Mouse (Mus musculus) layer of hippocampus, adult 6 months (tissue): ENCODE data around the gene Ate1. TPM values are rescaled to one million over a fixed set of nuclear protein-coding genes. Genes with fewer than 3 reads are reported as not detected.

ENCODE experiments used
- long read RNA-seq, 2 experiments: library from polyadenylated mRNA; unstranded; transcript quantifications; one replicate each; pipeline ENCODE4 v2.0.0; 2019 to 2020
- polyA plus RNA-seq: library from polyadenylated mRNA; unstranded; fragments of <200 nt; fragmentation: Nextera tagmentation; gene quantifications from 2 replicates; pipeline ENCODE4 v1.2.3, GENCODE M21; 2021

Gene Ate1
- polyA plus RNA-seq, result 66.1 and 70.2 TPM in 2 replicates
- long read RNA-seq, experiment 1, full-length matches to known transcripts, result 10 of 56 reads
- long read RNA-seq, experiment 1, partial matches to known transcripts, result 36 of 56 reads
- long read RNA-seq, experiment 1, other reads (novel, unspliced or antisense), result 10 of 56 reads
- long read RNA-seq, experiment 2, full-length matches to known transcripts, result 264 of 335 reads
- long read RNA-seq, experiment 2, partial matches to known transcripts, result 12 of 335 reads
- long read RNA-seq, experiment 2, other reads (novel, unspliced or antisense), result 59 of 335 reads

DNA sequence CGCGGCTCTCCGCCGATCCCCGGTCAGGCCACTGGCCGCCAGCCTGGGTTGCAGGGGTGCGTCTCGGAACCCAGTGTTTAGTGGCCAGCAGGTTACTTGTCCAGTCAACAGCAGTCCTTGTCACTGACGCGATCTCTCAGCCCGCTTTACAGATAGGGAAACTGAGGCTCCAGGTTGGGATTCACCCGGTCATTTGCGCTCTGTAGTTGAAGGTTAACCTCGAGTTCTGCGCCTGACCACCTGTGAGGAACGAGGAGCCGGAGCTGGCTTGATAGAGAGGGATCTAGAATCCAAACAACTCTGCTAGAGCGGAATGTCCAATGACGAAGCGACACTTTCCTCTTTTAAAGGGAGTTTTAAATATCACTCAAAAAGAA lies at the start of gene Ate1:
Gene Ate1, minus strand, starts transcription at position 321 of the 377 bp plus-strand sequence.

Other genes starting within 250 kb of the Ate1 start
- 13.9 and 16.8 TPM in 2 replicates for gene Nsmce4a, start 52.7 kb upstream of the Ate1 start, polyA plus RNA-seq
- 15.1 and 16.8 TPM in 2 replicates for gene Tacc2, start 57.1 kb upstream of the Ate1 start, polyA plus RNA-seq